Mouse (Mus musculus) layer of hippocampus, adult 8-10 months (tissue): ENCODE data around the gene Arap1. TPM values are rescaled to one million over a fixed set of nuclear protein-coding genes. Genes with fewer than 3 reads are reported as not detected.

Experiments used
- DNase-seq, 2 experiments: peaks; one replicate each; pipeline ENCODE4 v3.0.0; 2022; ENCODE audit warnings: low spot score in 2 of 2
- total RNA-seq, 4 experiments: library from RNA; stranded (reverse); gene quantifications; 2 replicates each; pipeline ENCODE4 v1.2.4; 2022

Gene Arap1
- total RNA-seq, 4 experiments from 2014 or later = 18.0 to 32.8 (median 26.4) TPM

GRCm38 (mm10) chr7:101393015-101393414 lies 45.1 kb downstream of the Arap1 start:
- DNase-seq = no peak

GRCm38 (mm10) chr7:101393694-101394504 lies 46.0 kb downstream of the Arap1 start:
- DNase-seq = no peak

- no peak for DNase-seq
Measured at GRCm38 (mm10) chr7:101394569-101394968, 46.7 kb downstream of the Arap1 start.

- no peak for DNase-seq
Measured at GRCm38 (mm10) chr7:101395471-101395870, 47.6 kb downstream of the Arap1 start.

GRCm38 (mm10) chr7:101397175-101397574 lies 49.3 kb downstream of the Arap1 start:
- DNase-seq = no peak

- DNase-seq = no peak
Measured at GRCm38 (mm10) chr7:101401510-101401909, 53.6 kb downstream of the Arap1 start.

- no peak for DNase-seq
Measured at GRCm38 (mm10) chr7:101403831-101404230, 56.0 kb downstream of the Arap1 start.

- no peak for DNase-seq
Measured at GRCm38 (mm10) chr7:101410267-101410936, 62.5 kb downstream of the Arap1 start, which contains the start of gene Gm45837. TSS of gene Gm45837 (plus strand) at chr7:101410886.

GRCm38 (mm10) chr7:101412796-101413195 lies 64.9 kb downstream of the Arap1 start:
- peak; percentile 78 to 91 for DNase-seq

GRCm38 (mm10) chr7:101414209-101414608 lies 66.3 kb downstream of the Arap1 start:
- no peak for DNase-seq

- no peak for DNase-seq
Measured at GRCm38 (mm10) chr7:101414661-101415511, 67.0 kb downstream of the Arap1 start.

- DNase-seq = no peak
Measured at GRCm38 (mm10) chr7:101415512-101416100, 67.7 kb downstream of the Arap1 start.

- no peak for DNase-seq
Measured at GRCm38 (mm10) chr7:101416391-101416790, 68.5 kb downstream of the Arap1 start.

- DNase-seq = no peak
Measured at GRCm38 (mm10) chr7:101419013-101419770, 71.3 kb downstream of the Arap1 start.

GRCm38 (mm10) chr7:101421529-101421928 lies 73.7 kb downstream of the Arap1 start, which contains the start of gene Pde2a:
TSS of gene Pde2a (plus strand) at chr7:101421691.
- peak; percentile 81 to 82 for DNase-seq

GRCm38 (mm10) chr7:101422069-101422468 lies 74.2 kb downstream of the Arap1 start:
- no peak for DNase-seq

- no peak for DNase-seq
Measured at GRCm38 (mm10) chr7:101422646-101423045, 74.8 kb downstream of the Arap1 start.

- no peak for DNase-seq
Measured at GRCm38 (mm10) chr7:101423970-101424369, 76.1 kb downstream of the Arap1 start.

GRCm38 (mm10) chr7:101426692-101427091 lies 78.8 kb downstream of the Arap1 start:
- DNase-seq = no peak

- DNase-seq = peak in 1 of 2 experiments; percentile 61
Measured at GRCm38 (mm10) chr7:101427736-101428135, 79.9 kb downstream of the Arap1 start.
